Mouse (Mus musculus) spleen, postnatal 14 days (tissue): ENCODE results near the gene Wdr1.

Source experiments
- DNase-seq, 2 experiments: peaks; one replicate each; pipeline ENCODE4 v3.0.0; 2021 to 2022; ENCODE audit warnings: low spot score in 2 of 2

The Wdr1 gene

GRCm38 (mm10) chr5:38544423-38545415 is 18.3 kb downstream of the Wdr1 start:
- no peak for DNase-seq

- DNase-seq = no peak
These were observed 19.4 kb downstream of the Wdr1 start for GRCm38 (mm10) chr5:38543496-38544217.

- no peak for DNase-seq
These were observed 21.3 kb downstream of the Wdr1 start for GRCm38 (mm10) chr5:38541728-38542127.

GRCm38 (mm10) chr5:38540898-38541297 is 22.1 kb downstream of the Wdr1 start:
- no peak for DNase-seq

GRCm38 (mm10) chr5:38538508-38538907 is 24.5 kb downstream of the Wdr1 start:
- DNase-seq = no peak

- no peak for DNase-seq
These were observed 25.2 kb downstream of the Wdr1 start for GRCm38 (mm10) chr5:38537845-38538244.

GRCm38 (mm10) chr5:38536822-38537221 is 26.2 kb downstream of the Wdr1 start:
- no peak for DNase-seq

- DNase-seq = no peak
These were observed 30.9 kb downstream of the Wdr1 start for GRCm38 (mm10) chr5:38532084-38532483.

- no peak for DNase-seq
These were observed 33.1 kb downstream of the Wdr1 start for GRCm38 (mm10) chr5:38529724-38530428.

GRCm38 (mm10) chr5:38522977-38523376 is 40.0 kb downstream of the Wdr1 start:
- no peak for DNase-seq

GRCm38 (mm10) chr5:38520838-38521237 is 42.2 kb downstream of the Wdr1 start:
- no peak for DNase-seq

GRCm38 (mm10) chr5:38516267-38516666 is 46.8 kb downstream of the Wdr1 start:
- no peak for DNase-seq

GRCm38 (mm10) chr5:38512991-38513390 is 50.0 kb downstream of the Wdr1 start:
- no peak for DNase-seq

GRCm38 (mm10) chr5:38509568-38509967 is 53.5 kb downstream of the Wdr1 start:
- no peak for DNase-seq

GRCm38 (mm10) chr5:38505435-38505765 is 57.6 kb downstream of the Wdr1 start:
- DNase-seq = no peak

- no peak for DNase-seq
These were observed 58.1 kb downstream of the Wdr1 start for GRCm38 (mm10) chr5:38504747-38505434.

GRCm38 (mm10) chr5:38504116-38504515 is 58.9 kb downstream of the Wdr1 start:
- no peak for DNase-seq

GRCm38 (mm10) chr5:38502992-38503391 is 60.0 kb downstream of the Wdr1 start, which contains the start of gene Slc2a9:
Gene Slc2a9 (minus strand): TSS chr5:38503143.
- DNase-seq = no peak

GRCm38 (mm10) chr5:38500043-38500442 is 63.0 kb downstream of the Wdr1 start:
- no peak for DNase-seq

GRCm38 (mm10) chr5:38499316-38499811 is 63.7 kb downstream of the Wdr1 start:
- DNase-seq = no peak

- no peak for DNase-seq
These were observed 64.5 kb downstream of the Wdr1 start for GRCm38 (mm10) chr5:38498479-38498878.
